In genomic region chr4:139823870-139824472, GRCm38 (mm10) we compare ENCODE assay signal across 13 mouse cellular contexts. TPM values are rescaled to one million over a fixed set of nuclear protein-coding genes. Genes with fewer than 3 reads are reported as not detected.
DNase-seq lines count a peak whose midpoint lies in the region; ATAC-seq and TF ChIP-seq lines count a peak whose summit lies in the region.
"Had no signal": no experiment of that assay in that cellular context is flagged by ENCODE, and none has a peak within 500 bp of the region (broad histone marks: within the 10 kb centered on the region; RNA-seq: fewer than 3 reads in every experiment).

No protein-coding gene starts in this region.

- H3K27me3 ChIP-seq in thymus, adult 2 months (ENCODE audit: control insufficient read depth, insufficient read depth, low read length): peaks cover 67% of the 10 kb centered on the region
- H3K27me3 ChIP-seq in forebrain, embryonic 15.5 days: peaks cover 96% of the 10 kb centered on the region
- peaks cover 100% of the 10 kb centered on the region for H3K27me3 ChIP-seq in midbrain, embryonic 10.5 days (ENCODE audit: low read depth, poor library complexity, severe bottlenecking)

- TF ChIP-seq POLR2A in thymus, adult 2 months (IDR thresholded peaks at IDR 0.05; ENCODE audit: control insufficient read depth, extremely low read depth, insufficient read depth, low read length, poor library complexity): no peak

- TF ChIP-seq CTCF in thymus, adult 2 months (IDR thresholded peaks at IDR 0.05; ENCODE audit: borderline replicate concordance, control insufficient read depth, extremely low read depth, insufficient read depth, low read length, poor library complexity): no peak

- no peaks in the 10 kb centered on the region for H3K36me3 ChIP-seq in thymus, adult 2 months (ENCODE audit: control insufficient read depth, insufficient read depth, low read length)
- no peaks in the 10 kb centered on the region for H3K36me3 ChIP-seq in forebrain, embryonic 15.5 days
- peaks cover 16% of the 10 kb centered on the region; the same call in 1 of the 2 replicates for H3K36me3 ChIP-seq in midbrain, embryonic 10.5 days
- H3K36me3 ChIP-seq: heart, embryonic 15.5 days had no signal

- no peak for ATAC-seq in forebrain, embryonic 15.5 days (replicated peaks)
- ATAC-seq in frontal cortex, adult (ENCODE audit: low TSS enrichment): no peak

- H3K27ac ChIP-seq in thymus, adult 2 months (ENCODE audit: control insufficient read depth, insufficient read depth, low read length): no peak overlapping the region
- no peak overlapping the region for H3K27ac ChIP-seq in forebrain, embryonic 15.5 days (replicated peaks)
- H3K27ac ChIP-seq in midbrain, embryonic 10.5 days (replicated peaks): peak overlapping the region; percentile 89
- H3K27ac ChIP-seq: heart, embryonic 15.5 days had no signal

- peak overlapping the region; percentile 25; the same call in 1 of the 2 replicates for H3K4me2 ChIP-seq in forebrain, embryonic 15.5 days (replicated peaks)
- H3K4me2 ChIP-seq: heart, embryonic 15.5 days had no signal

- H3K4me3 ChIP-seq in thymus, adult 2 months (ENCODE audit: control insufficient read depth, insufficient read depth, low read length): no peak overlapping the region
- no peak overlapping the region for H3K4me3 ChIP-seq in forebrain, embryonic 15.5 days
- peak overlapping the region; percentile 53 for H3K4me3 ChIP-seq in midbrain, embryonic 10.5 days
- H3K4me3 ChIP-seq: heart, embryonic 15.5 days had no signal

- intact Hi-C loops in left cerebral cortex, postnatal 14 days (cut with DNase I): no loop called here

- H3K9ac ChIP-seq in forebrain, embryonic 15.5 days (replicated peaks): no peak overlapping the region
- H3K9ac ChIP-seq: heart, embryonic 15.5 days had no signal

- peaks cover 36% of the 10 kb centered on the region for H3K4me1 ChIP-seq in thymus, adult 2 months (replicated peaks; ENCODE audit: control insufficient read depth, insufficient read depth, low read length)
- H3K4me1 ChIP-seq in forebrain, embryonic 15.5 days: peaks cover 37% of the 10 kb centered on the region
- H3K4me1 ChIP-seq in midbrain, embryonic 10.5 days: peaks cover 100% of the 10 kb centered on the region

- H3K9me3 ChIP-seq in forebrain, embryonic 15.5 days: no peaks in the 10 kb centered on the region
- H3K9me3 ChIP-seq in midbrain, embryonic 10.5 days (replicated peaks): no peaks in the 10 kb centered on the region
- H3K9me3 ChIP-seq: heart, embryonic 15.5 days had no signal

- 12% methylated on average over 32 of the region's 32 CpGs for WGBS in thymus, adult 2 months
- WGBS in forebrain, embryonic 15.5 days: under 1% methylated on average over 31 of the region's 32 CpGs
- under 1% methylated on average over 32 of the region's 32 CpGs for WGBS in midbrain, embryonic 10.5 days

- peak; percentile 2 for DNase-seq in thymus, adult 2 months
- no peak for DNase-seq in thymus, adult 18-20 months
- peak; percentile 68 for DNase-seq in midbrain, embryonic 10.5 days (ENCODE audit: low spot score)
- DNase-seq in right cerebral cortex, adult 2 months (ENCODE audit: low spot score in 2 of 2): no peak
- no peak for DNase-seq in left cerebral cortex, postnatal 14 days (ENCODE audit: low spot score in 2 of 2)
- no peak for DNase-seq in cerebellum, adult 11-12 months
- DNase-seq: adrenal gland, adult 8-10 months; kidney, postnatal 10 days; lung, adult 18-20 months had no signal

RNA-seq across cellular contexts. Expression of gene Pax7, which starts 9.4 kb away (rescaled TPM):
- polyA plus RNA-seq in thymus, adult 2 months (2012; rRNA removed): 1.1 and 1.2 TPM in 2 replicates
- polyA plus RNA-seq in forebrain, embryonic 15.5 days (2015; fragmentation: Nextera tagmentation; extraction: Ambion mirVana): 0.08 TPM in 1 of 2 replicates, not detected in the other
- polyA plus RNA-seq in midbrain, embryonic 10.5 days (2016; fragmentation: Nextera tagmentation; extraction: Ambion mirVana): 1.3 and 1.8 TPM in 2 replicates
- total RNA-seq in left cerebral cortex, postnatal 14 days (2021): not detected
- total RNA-seq: adrenal gland, adult 8-10 months had no signal
- polyA plus RNA-seq: heart, embryonic 15.5 days; small intestine, adult 2 months had no signal

Comparison
In these comparisons a context has a peak if more than half of its experiments do, and no peak if none do; other contexts are left out.
1. DNase-seq: peak in thymus, adult 2 months (single experiment) and midbrain, embryonic 10.5 days (single experiment); none in thymus, adult 18-20 months (0 of 2), right cerebral cortex, adult 2 months (0 of 2), left cerebral cortex, postnatal 14 days (0 of 2) and cerebellum, adult 11-12 months (single experiment).